Mouse (Mus musculus): ENCODE results near the gene Dgkz. TPM values are rescaled to one million over a fixed set of nuclear protein-coding genes. Genes with fewer than 3 reads are reported as not detected.

The Dgkz gene
- total and polyA plus RNA-seq, 3 experiments = 37.8 to 108 (median 57.6) TPM

- no peak for DNase-seq
These were observed 15.2 kb downstream of the Dgkz start for GRCm38 (mm10) chr2:91960459-91960858.

- DNase-seq = no peak
These were observed 15.9 kb downstream of the Dgkz start for GRCm38 (mm10) chr2:91959544-91960410.

GRCm38 (mm10) chr2:91958701-91959457, 16.8 kb downstream of the Dgkz start:
- DNase-seq = peak; percentile 63

- no peak for DNase-seq
These were observed 17.6 kb downstream of the Dgkz start for GRCm38 (mm10) chr2:91958049-91958448.

GRCm38 (mm10) chr2:91957096-91957495, 18.6 kb downstream of the Dgkz start:
- DNase-seq = no peak

GRCm38 (mm10) chr2:91955875-91956274, 19.8 kb downstream of the Dgkz start:
- no peak for DNase-seq

GRCm38 (mm10) chr2:91955121-91955591, 20.5 kb downstream of the Dgkz start:
- no peak for DNase-seq

- peak; percentile 79 for DNase-seq
These were observed 21.8 kb downstream of the Dgkz start for GRCm38 (mm10) chr2:91953825-91954224.

- no peak for DNase-seq
These were observed 25.2 kb downstream of the Dgkz start for GRCm38 (mm10) chr2:91950275-91951085.

GRCm38 (mm10) chr2:91949411-91950274, 26.0 kb downstream of the Dgkz start:
- DNase-seq = peak; percentile 56

GRCm38 (mm10) chr2:91948792-91949241, 26.8 kb downstream of the Dgkz start:
- no peak for DNase-seq

- DNase-seq = no peak
These were observed 27.5 kb downstream of the Dgkz start for GRCm38 (mm10) chr2:91948151-91948509.

GRCm38 (mm10) chr2:91947397-91948150, 28.1 kb downstream of the Dgkz start:
- peak; percentile 78 for DNase-seq

- DNase-seq = peak; percentile 54
These were observed 28.8 kb downstream of the Dgkz start for GRCm38 (mm10) chr2:91946836-91947235.

- no peak for DNase-seq
These were observed 30.2 kb downstream of the Dgkz start, which contains the start of gene Gm9821 for GRCm38 (mm10) chr2:91945483-91945882. TSS of gene Gm9821 (plus strand) at chr2:91945703.

- peak; percentile 78 for DNase-seq
These were observed 31.3 kb downstream of the Dgkz start for GRCm38 (mm10) chr2:91944170-91944950.

- no peak for DNase-seq
These were observed 33.3 kb downstream of the Dgkz start for GRCm38 (mm10) chr2:91942356-91942755.

GRCm38 (mm10) chr2:91939303-91939935, 36.2 kb downstream of the Dgkz start:
- no peak for DNase-seq

- DNase-seq = no peak
These were observed 39.5 kb downstream of the Dgkz start for GRCm38 (mm10) chr2:91936154-91936553.

Data from adrenal gland, adult 2 months (tissue).